Mouse (Mus musculus): ENCODE results near the gene Pla2g5. TPM values are rescaled to one million over a fixed set of nuclear protein-coding genes. Genes with fewer than 3 reads are reported as not detected.
"Not testable (repeated sequence)": the region's sequence is repeated elsewhere in the genome, so short reads cannot be mapped to it uniquely, and the experiment has no call there.

Gene Pla2g5
- not detected in 2 replicates for polyA plus RNA-seq (2011; ENCODE audit: insufficient read length, low read depth, missing spikeins)

DNA sequence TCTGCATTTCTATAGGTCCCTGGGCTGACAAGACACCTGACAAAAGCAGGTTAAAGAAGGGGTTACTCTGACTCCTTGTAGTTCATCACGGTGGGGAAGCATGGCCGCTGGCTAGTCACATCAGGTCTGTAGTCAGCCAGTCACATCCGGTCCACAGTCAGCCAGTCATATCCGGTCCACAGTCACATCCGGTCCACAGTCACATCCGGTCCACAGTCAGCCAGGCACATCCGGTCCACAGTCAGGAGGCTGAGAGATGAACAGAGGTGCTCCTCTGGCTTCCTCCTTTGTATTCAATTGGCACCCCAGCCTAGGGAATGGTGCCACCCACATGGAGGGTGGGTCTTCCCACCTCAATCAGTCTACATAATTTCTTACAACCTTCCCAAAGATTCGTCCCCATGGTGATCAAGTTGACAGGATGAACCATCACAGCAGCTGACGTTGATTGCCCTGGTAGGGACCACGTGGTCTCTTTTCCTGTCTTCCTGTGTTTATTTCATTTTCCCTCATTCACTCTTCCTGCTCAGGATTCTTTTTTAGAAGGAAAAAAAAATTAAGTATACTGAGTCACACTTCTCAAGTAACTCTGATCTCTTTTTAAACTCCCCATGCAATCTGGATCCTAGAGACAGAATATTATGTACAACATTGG is at the start of gene Pla2g5:
Pla2g5 (minus strand) TSS at position 139 of the 655 bp plus-strand sequence.
- Histone ChIP-seq H3K27ac (ENCODE audit: insufficient read depth, low read length) (no peak within 1 kb of the TSS), H3K4me3 (ENCODE audit: insufficient read depth, low read length) (no peak within 1 kb of the TSS), H3K4me1 (ENCODE audit: control insufficient read depth, insufficient read depth, low read length) (no peaks in the 10 kb centered on the region)
- TF ChIP-seq CTCF (IDR thresholded peaks at IDR 0.05; ENCODE audit: borderline replicate concordance, insufficient read depth, low read length) (no peak), POLR2A (IDR thresholded peaks at IDR 0.05; ENCODE audit: low read depth, low read length) (no peak)

DNA sequence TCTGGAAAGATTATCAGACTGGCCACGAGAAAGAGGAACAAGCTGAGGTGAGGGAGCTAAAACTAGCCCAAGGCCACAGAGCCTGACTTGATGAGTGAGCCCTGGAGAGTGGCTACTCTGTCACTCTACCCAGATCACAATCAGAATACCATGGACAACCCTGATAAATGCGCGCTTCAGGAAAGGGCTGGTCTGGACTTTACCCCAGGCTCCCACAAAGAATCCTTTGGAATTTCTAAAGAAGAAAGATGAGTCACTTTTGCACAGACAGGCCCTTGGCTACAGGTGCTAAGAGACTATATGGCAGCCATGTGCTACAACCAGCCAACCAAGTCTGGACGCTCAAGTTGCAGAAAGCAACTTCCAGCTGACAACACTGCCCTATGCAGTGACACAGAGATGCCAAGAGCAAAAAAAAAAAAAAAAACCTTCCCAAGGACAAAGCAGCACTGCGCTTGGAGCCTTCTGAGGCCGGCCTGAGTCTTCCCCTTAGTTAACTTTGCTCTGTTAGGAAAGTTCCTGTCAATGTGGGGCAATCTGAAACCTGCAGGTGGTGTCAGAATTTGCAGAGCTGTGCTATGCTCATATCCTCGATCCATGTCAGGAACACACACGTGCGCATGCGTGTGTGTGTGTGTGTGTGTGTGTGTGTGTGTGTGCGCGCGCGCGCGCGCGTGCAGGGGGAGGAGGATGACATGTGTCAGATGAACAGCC is 42.5 kb upstream of the Pla2g5 start:
- Histone ChIP-seq H3K27ac (ENCODE audit: insufficient read depth, low read length) (no peak overlapping the region), H3K4me1 (ENCODE audit: control insufficient read depth, insufficient read depth, low read length) (no peaks in the 10 kb centered on the region), H3K4me3 (ENCODE audit: insufficient read depth, low read length) (no peak overlapping the region)
- TF ChIP-seq CTCF (IDR thresholded peaks at IDR 0.05; ENCODE audit: borderline replicate concordance, insufficient read depth, low read length) (no peak), POLR2A (IDR thresholded peaks at IDR 0.05; ENCODE audit: low read depth, low read length) (no peak)

GRCm38 (mm10) chr4:138899361-138899760 is 36.1 kb upstream of the Pla2g5 start:
- no peaks in the 10 kb centered on the region for H3K4me1 ChIP-seq (ENCODE audit: control insufficient read depth, insufficient read depth, low read length)
- H3K4me3 ChIP-seq (ENCODE audit: insufficient read depth, low read length) = no peak overlapping the region
- H3K27ac ChIP-seq (ENCODE audit: insufficient read depth, low read length) = no peak overlapping the region
- TF ChIP-seq POLR2A (IDR thresholded peaks at IDR 0.05; ENCODE audit: low read depth, low read length) (no peak), CTCF (IDR thresholded peaks at IDR 0.05; ENCODE audit: borderline replicate concordance, insufficient read depth, low read length) (no peak)

GRCm38 (mm10) chr4:138893789-138894188 is 30.5 kb upstream of the Pla2g5 start:
- H3K4me1 ChIP-seq (ENCODE audit: control insufficient read depth, insufficient read depth, low read length); H3K27ac ChIP-seq (ENCODE audit: insufficient read depth, low read length); H3K4me3 ChIP-seq (ENCODE audit: insufficient read depth, low read length): not testable (repeated sequence)

DNA sequence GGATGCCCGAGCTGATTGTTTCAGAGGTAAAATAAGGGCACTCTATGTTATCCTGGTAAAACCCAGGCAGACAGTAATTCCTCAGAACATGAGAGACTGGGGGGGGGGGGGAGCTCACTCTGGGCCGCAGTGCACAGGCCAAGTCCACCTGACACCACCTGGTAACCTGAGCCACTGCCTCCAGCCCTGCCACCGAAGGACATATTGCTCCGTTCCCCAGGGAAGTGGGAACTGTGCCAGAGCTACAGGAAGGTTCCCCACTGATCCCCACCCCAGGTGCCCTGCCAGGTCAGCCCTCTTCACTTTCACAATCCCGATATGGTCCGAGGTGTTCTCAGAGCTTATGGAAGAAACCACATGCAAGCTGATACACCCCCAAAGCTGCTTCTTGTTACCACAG is 29.4 kb upstream of the Pla2g5 start:
- no peak for TF ChIP-seq POLR2A (IDR thresholded peaks at IDR 0.05; ENCODE audit: low read depth, low read length)
- TF ChIP-seq CTCF (IDR thresholded peaks at IDR 0.05; ENCODE audit: borderline replicate concordance, insufficient read depth, low read length) = no peak
- Histone ChIP-seq H3K27ac (ENCODE audit: insufficient read depth, low read length) (no peak overlapping the region), H3K4me3 (ENCODE audit: insufficient read depth, low read length) (no peak overlapping the region), H3K4me1 (ENCODE audit: control insufficient read depth, insufficient read depth, low read length) (no peaks in the 10 kb centered on the region)

DNA sequence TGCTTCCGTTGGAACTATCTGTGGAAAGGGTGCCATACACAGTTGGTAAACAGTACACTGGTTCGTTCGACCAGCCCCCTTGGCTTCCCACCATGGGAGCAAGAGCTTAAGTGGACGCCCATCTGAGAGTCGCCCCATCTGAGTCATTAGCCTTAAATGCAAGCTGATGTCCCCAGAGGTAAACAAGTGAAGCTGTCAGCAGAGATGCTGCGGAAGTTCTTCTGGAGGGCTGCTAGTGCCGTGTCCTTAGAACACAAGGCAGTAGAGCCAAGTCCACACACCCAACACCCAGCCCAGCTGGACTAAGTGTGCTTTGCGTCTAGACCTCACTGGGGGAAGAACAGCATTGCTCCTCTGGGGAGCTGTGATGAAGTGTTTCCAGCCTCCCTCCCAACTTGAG is 26.4 kb upstream of the Pla2g5 start:
- Histone ChIP-seq H3K4me1 (ENCODE audit: control insufficient read depth, insufficient read depth, low read length) (no peaks in the 10 kb centered on the region), H3K4me3 (ENCODE audit: insufficient read depth, low read length) (no peak overlapping the region), H3K27ac (ENCODE audit: insufficient read depth, low read length) (no peak overlapping the region)
- TF ChIP-seq CTCF (IDR thresholded peaks at IDR 0.05; ENCODE audit: borderline replicate concordance, insufficient read depth, low read length) (no peak), POLR2A (IDR thresholded peaks at IDR 0.05; ENCODE audit: low read depth, low read length) (no peak)

DNA sequence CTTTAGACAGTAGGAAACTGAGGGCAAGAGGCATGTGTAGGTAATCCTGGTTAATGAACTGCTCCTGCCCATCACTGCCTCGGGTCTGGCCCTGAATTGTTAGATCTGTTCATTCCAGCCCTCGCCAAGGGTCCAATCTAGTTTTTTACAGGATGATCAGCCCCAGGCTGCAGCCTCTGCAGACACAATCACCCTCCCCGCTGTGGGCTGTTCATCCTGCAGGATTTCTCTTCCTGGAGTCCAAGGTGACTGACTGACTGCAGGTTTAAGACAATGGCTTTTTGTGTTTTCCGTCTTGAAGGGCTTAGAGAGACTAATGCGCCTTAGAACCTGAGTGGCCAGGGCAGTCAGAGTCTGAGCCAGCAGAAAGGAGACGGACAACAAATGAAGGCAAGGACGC is 25.9 kb upstream of the Pla2g5 start:
- TF ChIP-seq POLR2A (IDR thresholded peaks at IDR 0.05; ENCODE audit: low read depth, low read length) (no peak), CTCF (IDR thresholded peaks at IDR 0.05; ENCODE audit: borderline replicate concordance, insufficient read depth, low read length) (no peak)
- Histone ChIP-seq H3K4me3 (ENCODE audit: insufficient read depth, low read length) (no peak overlapping the region), H3K4me1 (ENCODE audit: control insufficient read depth, insufficient read depth, low read length) (no peaks in the 10 kb centered on the region), H3K27ac (ENCODE audit: insufficient read depth, low read length) (no peak overlapping the region)

DNA sequence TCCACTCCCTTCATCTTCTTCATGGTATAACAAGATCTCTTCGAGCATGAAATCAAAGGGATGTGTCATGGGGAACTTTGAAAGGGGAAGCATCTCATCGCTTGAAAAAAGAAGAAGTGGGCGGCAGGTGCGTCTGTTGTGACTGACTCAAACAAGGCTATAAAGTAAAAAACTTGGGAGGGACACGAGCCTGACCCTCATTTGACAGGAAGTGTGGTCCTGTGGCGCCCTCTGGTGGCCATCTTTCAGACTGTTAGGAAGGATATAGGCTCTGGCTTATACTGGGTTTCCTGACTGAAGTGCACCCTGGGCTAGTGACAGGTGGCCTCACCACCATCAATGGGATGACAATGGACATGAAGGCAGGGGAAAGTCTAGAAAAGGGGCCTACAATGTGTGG is 21.0 kb upstream of the Pla2g5 start:
- TF ChIP-seq CTCF (IDR thresholded peaks at IDR 0.05; ENCODE audit: borderline replicate concordance, insufficient read depth, low read length) = peak; percentile 67; the same call in 1 of the 2 replicates
- no peak for TF ChIP-seq POLR2A (IDR thresholded peaks at IDR 0.05; ENCODE audit: low read depth, low read length)
- H3K27ac ChIP-seq (ENCODE audit: insufficient read depth, low read length) = no peak overlapping the region
- H3K4me1 ChIP-seq (ENCODE audit: control insufficient read depth, insufficient read depth, low read length) = no peaks in the 10 kb centered on the region
- no peak overlapping the region for H3K4me3 ChIP-seq (ENCODE audit: insufficient read depth, low read length)

- H3K4me3 ChIP-seq (ENCODE audit: insufficient read depth, low read length) = no peak overlapping the region
- peaks cover 2% of the 10 kb centered on the region; the same call in 1 of the 2 replicates for H3K4me1 ChIP-seq (ENCODE audit: control insufficient read depth, insufficient read depth, low read length)
- H3K27ac ChIP-seq (ENCODE audit: insufficient read depth, low read length) = no peak overlapping the region
- TF ChIP-seq POLR2A (IDR thresholded peaks at IDR 0.05; ENCODE audit: low read depth, low read length) (no peak), CTCF (IDR thresholded peaks at IDR 0.05; ENCODE audit: borderline replicate concordance, insufficient read depth, low read length) (no peak)
Measured at GRCm38 (mm10) chr4:138882179-138882578, 18.9 kb upstream of the Pla2g5 start.

DNA sequence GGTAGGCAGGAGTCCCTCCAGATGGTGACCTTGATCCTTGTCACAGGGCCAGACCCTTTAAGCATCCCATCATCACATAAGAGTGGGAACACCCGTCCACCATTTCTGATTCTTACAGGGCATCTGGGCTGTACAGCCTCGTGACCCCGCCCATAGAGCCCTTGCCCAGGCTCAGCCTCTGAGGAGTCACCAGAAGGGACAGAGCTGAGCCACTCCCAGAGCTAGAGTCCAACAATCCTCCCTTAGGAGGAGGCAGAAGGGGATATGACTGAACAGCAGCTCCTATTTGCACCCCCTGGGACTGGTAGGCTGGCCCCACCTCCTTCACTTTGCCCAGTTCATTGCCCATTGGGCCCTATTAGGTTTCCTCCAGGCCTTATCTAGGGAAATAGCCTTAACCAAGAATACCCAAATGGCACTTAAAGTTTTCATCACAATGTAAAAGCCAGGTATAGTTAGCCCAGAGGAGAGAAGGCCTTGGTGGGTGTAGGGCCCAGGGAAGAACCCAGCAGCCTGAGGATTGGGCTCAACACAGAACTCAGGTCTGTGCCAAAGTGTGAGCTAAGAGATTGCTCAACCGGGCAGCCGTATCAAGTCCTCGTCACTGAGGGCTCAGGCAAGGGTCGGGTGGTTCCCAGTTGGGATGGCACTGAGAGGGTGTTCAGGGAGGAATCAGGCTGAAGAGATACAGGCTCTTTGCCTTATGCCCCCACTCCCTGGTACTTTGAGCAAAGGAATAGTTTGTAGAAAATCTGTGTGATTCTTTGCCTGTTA is 17.7 kb upstream of the Pla2g5 start:
- TF ChIP-seq CTCF (IDR thresholded peaks at IDR 0.05; ENCODE audit: borderline replicate concordance, insufficient read depth, low read length) (no peak), POLR2A (IDR thresholded peaks at IDR 0.05; ENCODE audit: low read depth, low read length) (no peak)
- peaks cover 2% of the 10 kb centered on the region; the same call in 1 of the 2 replicates for H3K4me1 ChIP-seq (ENCODE audit: control insufficient read depth, insufficient read depth, low read length)
- H3K4me3 ChIP-seq (ENCODE audit: insufficient read depth, low read length) = no peak overlapping the region
- H3K27ac ChIP-seq (ENCODE audit: insufficient read depth, low read length) = no peak overlapping the region

Data from embryonic fibroblast, embryonic 13.5 days (primary cell).